Mouse (Mus musculus) myocyte (in vitro differentiated cells): ENCODE results near the gene Acot12. TPM values are rescaled to one million over a fixed set of nuclear protein-coding genes. Genes with fewer than 3 reads are reported as not detected.

Source experiments
- H3K27me3 ChIP-seq: one replicate; pipeline ENCODE4 v1.6.1; 2011; ENCODE audit not compliant: control insufficient read depth, insufficient read depth, insufficient read length
- H3K36me3 ChIP-seq: one replicate; pipeline ENCODE4 v1.6.1; 2011; ENCODE audit not compliant: control insufficient read depth, insufficient read depth
- H3K4me2 ChIP-seq: one replicate; pipeline ENCODE4 v1.6.1; 2011; ENCODE audit warnings: low read depth, control low read depth
- H3K4me3 ChIP-seq: one replicate; pipeline ENCODE4 v1.5.1; 2011; ENCODE audit warnings: mild to moderate bottlenecking, control low read depth, moderate library complexity
- H3K79me2 ChIP-seq: one replicate; pipeline ENCODE4 v1.6.1; 2011; ENCODE audit not compliant: control insufficient read depth, insufficient read depth
- H3ac ChIP-seq: one replicate; pipeline ENCODE4 v1.6.1; 2011; ENCODE audit not compliant: control insufficient read depth, insufficient read length
- CEBPB ChIP-seq: IDR thresholded peaks from 2 replicates; pipeline ENCODE4 v1.6.1; 2011; ENCODE audit warnings: mild to moderate bottlenecking, moderate library complexity; ENCODE audit not compliant: poor library complexity, insufficient read depth, severe bottlenecking
- E2F4 ChIP-seq: IDR thresholded peaks from one replicate; pipeline ENCODE4 v1.6.1; 2011; ENCODE audit warnings: mild to moderate bottlenecking, control low read depth, moderate library complexity; ENCODE audit not compliant: insufficient read depth
- MAX ChIP-seq: IDR thresholded peaks from one replicate; pipeline ENCODE4 v1.6.1; 2011; ENCODE audit warnings: low read depth, mild to moderate bottlenecking, control low read depth
- MYOD1 ChIP-seq, 3 experiments: IDR thresholded peaks; one replicate each; pipeline ENCODE4 v1.6.1; 2011; ENCODE audit warnings: control low read depth in 2 of 3, low read depth in 2 of 3, mild to moderate bottlenecking in 2 of 3, moderate library complexity in 1 of 3; ENCODE audit not compliant: insufficient read length in 2 of 3, control insufficient read depth in 1 of 3
- MYOG ChIP-seq, 3 experiments: IDR thresholded peaks; one replicate each; pipeline ENCODE4 v1.6.1; 2011; ENCODE audit warnings: control low read depth in 2 of 3, low read depth in 2 of 3, mild to moderate bottlenecking in 2 of 3; ENCODE audit not compliant: insufficient read length in 2 of 3, control insufficient read depth in 1 of 3, insufficient read depth in 1 of 3
- POLR2A ChIP-seq: IDR thresholded peaks from one replicate; pipeline ENCODE4 v1.6.1; 2011; ENCODE audit warnings: low read depth, mild to moderate bottlenecking, control low read depth, moderate library complexity; ENCODE audit not compliant: insufficient read length
- POLR2AphosphoS2 ChIP-seq: IDR thresholded peaks from one replicate; pipeline ENCODE4 v1.6.1; 2011; ENCODE audit warnings: low read depth, control low read depth; ENCODE audit not compliant: insufficient read length
- REST ChIP-seq: IDR thresholded peaks from one replicate; pipeline ENCODE4 v1.6.1; 2011; ENCODE audit warnings: mild to moderate bottlenecking, control low read depth, moderate library complexity; ENCODE audit not compliant: insufficient read depth, insufficient read length
- SRF ChIP-seq: IDR thresholded peaks from one replicate; pipeline ENCODE4 v1.6.1; 2011; ENCODE audit warnings: low read depth; ENCODE audit not compliant: control insufficient read depth, insufficient read length
- TCF12 ChIP-seq: IDR thresholded peaks from one replicate; pipeline ENCODE4 v1.6.1; 2011; ENCODE audit warnings: mild to moderate bottlenecking, control low read depth; ENCODE audit not compliant: poor library complexity, insufficient read depth, severe bottlenecking
- TCF3 ChIP-seq: IDR thresholded peaks from one replicate; pipeline ENCODE4 v1.6.1; 2011; ENCODE audit warnings: low read depth, control low read depth; ENCODE audit not compliant: insufficient read length
- USF1 ChIP-seq: IDR thresholded peaks from one replicate; pipeline ENCODE4 v1.6.1; 2011; ENCODE audit warnings: low read depth, mild to moderate bottlenecking, control low read depth, moderate library complexity
- polyA plus RNA-seq: library from polyadenylated mRNA; unstranded; fragments of >200 nt; fragmentation: generic; extraction: Trizol; gene quantifications from one replicate; pipeline ENCODE4 v1.2.1, GENCODE M21; 2012; ENCODE audit warnings: missing spikeins

Gene Acot12
- polyA plus RNA-seq, 1 experiment, result 0.13 TPM

GRCm38 (mm10) chr13:91814670-91815069 is 73.4 kb downstream of the Acot12 start:
- Histone ChIP-seq H3K79me2 (no peaks in the 10 kb centered on the region), H3ac (no peak overlapping the region), H3K4me3 (no peak overlapping the region), H3K4me2 (no peak overlapping the region), H3K36me3 (no peaks in the 10 kb centered on the region), H3K27me3 (no peaks in the 10 kb centered on the region)
- TF ChIP-seq CEBPB (no peak), POLR2AphosphoS2 (no peak), TCF12 (no peak), MYOG (IDR thresholded peaks at IDR 0.05; ENCODE audit: control insufficient read depth in 1 of 3, insufficient read depth in 1 of 3, insufficient read length in 2 of 3, low read depth in 2 of 3) (no peak), MYOD1 (IDR thresholded peaks at IDR 0.05; ENCODE audit: control insufficient read depth in 1 of 3, insufficient read length in 2 of 3, low read depth in 2 of 3) (no peak), MAX (no peak), USF1 (no peak), TCF3 (no peak), POLR2A (no peak), REST (no peak), SRF (no peak)

DNA sequence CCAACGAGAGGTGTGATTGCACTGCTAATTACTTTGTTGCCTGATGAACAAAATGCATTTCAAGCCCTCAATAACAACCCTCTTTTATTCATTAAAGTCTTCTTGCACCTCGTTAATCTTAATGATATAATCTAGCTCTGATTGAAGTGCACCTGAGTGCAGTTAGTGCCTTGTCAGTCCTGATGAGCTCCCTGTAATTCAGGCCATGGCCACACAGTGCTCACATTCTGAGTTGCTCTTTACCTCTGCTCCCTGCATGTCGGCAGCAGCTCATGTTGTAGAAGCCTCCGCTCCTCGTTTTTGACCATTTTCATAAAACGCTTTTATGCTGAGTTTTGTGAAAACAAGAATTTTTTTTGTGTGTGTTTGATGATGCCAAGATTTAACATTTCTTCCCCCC is 82.4 kb downstream of the Acot12 start:
- TF ChIP-seq TCF12 (no peak), MYOG (IDR thresholded peaks at IDR 0.05; ENCODE audit: control insufficient read depth in 1 of 3, insufficient read depth in 1 of 3, insufficient read length in 2 of 3, low read depth in 2 of 3) (no peak), POLR2AphosphoS2 (no peak), CEBPB (no peak), USF1 (no peak), MAX (no peak), POLR2A (no peak), E2F4 (no peak), SRF (no peak), TCF3 (no peak), MYOD1 (IDR thresholded peaks at IDR 0.05; ENCODE audit: control insufficient read depth in 1 of 3, insufficient read length in 2 of 3, low read depth in 2 of 3) (no peak), REST (no peak)
- Histone ChIP-seq H3K4me2 (no peak overlapping the region), H3K36me3 (no peaks in the 10 kb centered on the region), H3ac (no peak overlapping the region), H3K4me3 (no peak overlapping the region), H3K79me2 (no peaks in the 10 kb centered on the region), H3K27me3 (no peaks in the 10 kb centered on the region)

DNA sequence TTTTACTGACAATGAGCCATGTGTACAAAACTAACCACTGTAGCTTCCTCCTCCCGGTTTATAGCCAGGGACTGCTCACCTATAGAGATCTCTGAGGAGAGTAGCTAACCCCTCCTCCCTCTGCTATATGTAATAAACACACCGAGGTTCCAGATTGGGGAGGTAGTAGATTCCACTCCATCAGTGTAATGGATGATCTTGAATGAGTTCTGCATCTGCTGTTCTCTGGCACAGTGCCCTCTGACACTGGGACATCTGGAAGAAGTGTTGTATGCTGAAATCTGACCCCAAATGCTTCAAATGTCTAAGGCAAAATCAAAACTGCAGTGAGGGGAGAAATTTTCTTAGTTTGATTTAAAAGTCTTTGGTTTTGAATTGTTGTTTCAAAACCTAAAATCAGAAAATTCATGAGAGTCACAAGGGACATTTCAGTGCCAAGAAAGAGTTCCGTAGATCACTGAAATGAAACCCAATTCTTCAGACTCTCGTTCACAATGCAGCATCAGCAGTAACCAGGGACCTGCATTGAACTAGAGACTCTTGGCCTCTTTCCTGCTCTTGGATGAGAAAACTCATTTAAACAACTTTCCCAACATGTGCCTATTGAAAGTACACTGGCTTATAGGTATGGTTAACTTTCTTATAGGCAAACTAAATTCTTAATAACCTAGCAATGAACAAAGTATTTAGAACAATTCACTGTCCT is 83.7 kb downstream of the Acot12 start:
- Histone ChIP-seq H3K36me3 (no peaks in the 10 kb centered on the region), H3K4me2 (peak overlapping the region; percentile 44), H3ac (no peak overlapping the region), H3K79me2 (no peaks in the 10 kb centered on the region), H3K27me3 (no peaks in the 10 kb centered on the region), H3K4me3 (no peak overlapping the region)
- TF ChIP-seq E2F4 (no peak), USF1 (no peak), CEBPB (no peak), MYOD1 (IDR thresholded peaks at IDR 0.05; ENCODE audit: control insufficient read depth in 1 of 3, insufficient read length in 2 of 3, low read depth in 2 of 3) (peak in 1 of 3 experiments; percentile 7), TCF3 (no peak), SRF (no peak), MYOG (IDR thresholded peaks at IDR 0.05; ENCODE audit: control insufficient read depth in 1 of 3, insufficient read depth in 1 of 3, insufficient read length in 2 of 3, low read depth in 2 of 3) (no peak), MAX (no peak)

- no peaks in the 10 kb centered on the region for H3K79me2 ChIP-seq
- no peak overlapping the region for H3K4me3 ChIP-seq
- no peak overlapping the region for H3K4me2 ChIP-seq
- H3K27me3 ChIP-seq, result no peaks in the 10 kb centered on the region
- no peak for TF ChIP-seq REST
- TF ChIP-seq POLR2A, result no peak
- no peak for TF ChIP-seq SRF
- TF ChIP-seq CEBPB, result no peak
- TF ChIP-seq MAX, result no peak
- no peak for TF ChIP-seq MYOG (IDR thresholded peaks at IDR 0.05; ENCODE audit: control insufficient read depth in 1 of 3, insufficient read depth in 1 of 3, insufficient read length in 2 of 3, low read depth in 2 of 3)
- no peak for TF ChIP-seq MYOD1 (IDR thresholded peaks at IDR 0.05; ENCODE audit: control insufficient read depth in 1 of 3, insufficient read length in 2 of 3, low read depth in 2 of 3)
- no peak for TF ChIP-seq TCF3
- no peak for TF ChIP-seq USF1
- no peak for TF ChIP-seq TCF12
- no peak for TF ChIP-seq POLR2AphosphoS2
- no peak for TF ChIP-seq E2F4
- no peaks in the 10 kb centered on the region for H3K36me3 ChIP-seq
- no peak overlapping the region for H3ac ChIP-seq
These were observed 84.8 kb downstream of the Acot12 start for GRCm38 (mm10) chr13:91826066-91826465.

DNA sequence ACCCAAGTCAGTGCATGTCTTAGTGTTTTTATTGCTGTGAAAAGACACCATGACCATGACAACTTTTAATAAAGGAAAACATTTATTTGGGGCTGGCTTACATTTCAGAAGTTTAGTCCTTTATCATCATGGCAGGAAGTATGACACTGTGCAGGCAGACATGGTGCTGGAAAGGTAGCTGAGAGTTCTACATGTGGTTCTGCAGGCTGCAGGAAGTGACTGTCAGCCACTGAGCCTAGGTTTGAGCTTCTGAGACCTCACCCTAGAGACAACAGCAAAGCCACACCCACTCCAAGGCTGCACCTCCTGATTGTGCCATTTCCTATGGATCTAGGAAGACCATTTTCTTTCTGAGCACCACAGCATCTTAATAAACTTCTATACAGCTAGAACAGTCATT is 86.6 kb downstream of the Acot12 start:
- no peak overlapping the region for H3ac ChIP-seq
- H3K4me2 ChIP-seq, result no peak overlapping the region
- H3K4me3 ChIP-seq, result no peak overlapping the region
- H3K79me2 ChIP-seq, result no peaks in the 10 kb centered on the region
- no peaks in the 10 kb centered on the region for H3K27me3 ChIP-seq
- TF ChIP-seq POLR2AphosphoS2, result no peak
- TF ChIP-seq REST, result no peak
- no peak for TF ChIP-seq MYOG (IDR thresholded peaks at IDR 0.05; ENCODE audit: control insufficient read depth in 1 of 3, insufficient read depth in 1 of 3, insufficient read length in 2 of 3, low read depth in 2 of 3)
- TF ChIP-seq MAX, result no peak
- TF ChIP-seq CEBPB, result no peak
- TF ChIP-seq USF1, result no peak
- TF ChIP-seq E2F4, result no peak
- TF ChIP-seq SRF, result no peak
- TF ChIP-seq POLR2A, result no peak
- TF ChIP-seq TCF3, result no peak
- no peak for TF ChIP-seq TCF12
- TF ChIP-seq MYOD1 (IDR thresholded peaks at IDR 0.05; ENCODE audit: control insufficient read depth in 1 of 3, insufficient read length in 2 of 3, low read depth in 2 of 3), result no peak
- no peaks in the 10 kb centered on the region for H3K36me3 ChIP-seq
